Mouse (Mus musculus) cerebellum, adult 2 months (tissue): ENCODE data around the gene Fndc7.

ENCODE experiments used
- CTCF ChIP-seq: fragments of 200-500 bp; IDR thresholded peaks from 2 replicates; pipeline ENCODE4 v1.5.1; 2011; ENCODE audit warnings: low read depth, mild to moderate bottlenecking, control low read depth, low read length, moderate library complexity, borderline replicate concordance; ENCODE audit not compliant: insufficient read depth
- POLR2A ChIP-seq: fragments of 200-500 bp; IDR thresholded peaks from 2 replicates; pipeline ENCODE4 v1.6.1; 2011; ENCODE audit warnings: low read length, control low read depth, borderline replicate concordance; ENCODE audit not compliant: insufficient read depth

GRCm38 (mm10) chr3:108857714-108858113 is 32.1 kb downstream of the Fndc7 start:
- TF ChIP-seq CTCF (no peak), POLR2A (no peak)
